Mouse (Mus musculus): Measurements from ENCODE around the gene Ndufc1. TPM values are rescaled to one million over a fixed set of nuclear protein-coding genes. Genes with fewer than 3 reads are reported as not detected.

The Ndufc1 gene
- total and polyA plus RNA-seq, 3 experiments: 159 to 213 (median 206) TPM

- Histone ChIP-seq H3K4me3 (replicated peaks in 1 of 3; ENCODE audit: low read depth in 2 of 3, low read length in 2 of 3, poor library complexity in 1 of 3) (no peak overlapping the region), H3K4me1 (ENCODE audit: control insufficient read depth in 1 of 2, insufficient read depth in 2 of 2) (peaks cover 2 to 13% of the 10 kb centered on the region in 2 experiments; a peak in 2 of 4 replicates), H3K9me3 (replicated peaks; ENCODE audit: low read length) (no peaks in the 10 kb centered on the region), H3K36me3 (replicated peaks in 1 of 2; ENCODE audit: control insufficient read depth in 1 of 2, insufficient read depth in 1 of 2, low read length in 1 of 2) (peaks cover 10 to 14% of the 10 kb centered on the region in 2 experiments), H3K27me3 (replicated peaks) (no peaks in the 10 kb centered on the region), H3K79me2 (replicated peaks; ENCODE audit: control insufficient read depth, extremely low read depth, insufficient read depth, poor library complexity, severe bottlenecking) (no peaks in the 10 kb centered on the region), H3K27ac (ENCODE audit: insufficient read depth, low read depth) (no peak overlapping the region), H3K9ac (ENCODE audit: insufficient read depth, low read depth) (no peak overlapping the region), H3K4me2 (ENCODE audit: insufficient read depth, low read depth, poor library complexity, severe bottlenecking) (no peak overlapping the region)
- in situ Hi-C loops (cut with MboI; ENCODE audit: low pct_ligation_motif_present, low pct_unique_long_range_greater_than_20kb, low sequenced_read_pairs): no loop called here
- dilution Hi-C loops (cut with MboI; ENCODE audit: extremely low pct_ligation_motif_present, extremely low pct_unique_long_range_greater_than_20kb, low sequenced_read_pairs): no loop called here
- TF ChIP-seq UBTF (IDR thresholded peaks at IDR 0.05; ENCODE audit: low read depth, low read length): no peak
- no peak for TF ChIP-seq ZKSCAN1 (IDR thresholded peaks at IDR 0.05; ENCODE audit: borderline replicate concordance, low read depth, low read length)
- TF ChIP-seq TBP (conservative IDR thresholded peaks at IDR 0.05; ENCODE audit: low read depth, low read length): no peak
- DNase-seq (ENCODE audit: extremely low read depth): no peak
These were observed 10.1 kb downstream of the Ndufc1 start for GRCm38 (mm10) chr3:51398667-51399066.

GRCm38 (mm10) chr3:51397700-51398299 is 11.0 kb downstream of the Ndufc1 start:
- in situ Hi-C loops (cut with MboI; ENCODE audit: low pct_ligation_motif_present, low pct_unique_long_range_greater_than_20kb, low sequenced_read_pairs): no loop called here
- peaks cover 1 to 13% of the 10 kb centered on the region in 2 experiments; a peak in 2 of 4 replicates for H3K4me1 ChIP-seq (ENCODE audit: control insufficient read depth in 1 of 2, insufficient read depth in 2 of 2)
- H3K36me3 ChIP-seq (replicated peaks in 1 of 2; ENCODE audit: control insufficient read depth in 1 of 2, insufficient read depth in 1 of 2, low read length in 1 of 2): peaks cover 3 to 6% of the 10 kb centered on the region in 2 experiments
- no peak for DNase-seq (ENCODE audit: extremely low read depth)
- H3K9me3 ChIP-seq (replicated peaks; ENCODE audit: low read length): no peaks in the 10 kb centered on the region
- no peak overlapping the region for H3K27ac ChIP-seq (ENCODE audit: insufficient read depth, low read depth)
- TF ChIP-seq MAZ (IDR thresholded peaks at IDR 0.05; ENCODE audit: low read depth, low read length) (no peak), ETS1 (conservative IDR thresholded peaks at IDR 0.05; ENCODE audit: low read depth, low read length) (no peak), JUND (conservative IDR thresholded peaks at IDR 0.05; ENCODE audit: low read depth, low read length) (no peak), HCFC1 (IDR thresholded peaks at IDR 0.05; ENCODE audit: low read depth, low read length) (no peak), NRF1 (IDR thresholded peaks at IDR 0.05; ENCODE audit: low read depth, low read length) (no peak), USF2 (conservative IDR thresholded peaks at IDR 0.05; ENCODE audit: low read depth, low read length) (no peak), KAT2A (IDR thresholded peaks at IDR 0.05; ENCODE audit: insufficient replicate concordance, low read length) (no peak), IRF4 (IDR thresholded peaks at IDR 0.05; ENCODE audit: low read depth, low read length) (no peak), BHLHE40 (IDR thresholded peaks at IDR 0.05; ENCODE audit: low read depth, low read length) (no peak), USF1 (IDR thresholded peaks at IDR 0.05; ENCODE audit: low read depth, low read length) (no peak), ZC3H11A (IDR thresholded peaks at IDR 0.05; ENCODE audit: low read depth, low read length) (no peak), CTCF (conservative IDR thresholded peaks at IDR 0.05 in 1 of 2, IDR thresholded peaks at IDR 0.05 in 1 of 2; ENCODE audit: low read depth in 2 of 2, low read length in 2 of 2) (no peak), ZMIZ1 (IDR thresholded peaks at IDR 0.05; ENCODE audit: low read depth, low read length) (no peak), JUN (IDR thresholded peaks at IDR 0.05; ENCODE audit: insufficient read depth, low read depth, low read length) (no peak), CHD2 (IDR thresholded peaks at IDR 0.05; ENCODE audit: low read length) (no peak), MXI1 (IDR thresholded peaks at IDR 0.05; ENCODE audit: low read depth, low read length) (no peak), RAD21 (IDR thresholded peaks at IDR 0.05; ENCODE audit: low read depth, low read length) (no peak), POLR2AphosphoS2 (IDR thresholded peaks at IDR 0.05; ENCODE audit: low read depth, low read length) (no peak)
- no peaks in the 10 kb centered on the region for H3K27me3 ChIP-seq (replicated peaks)
- H3K4me2 ChIP-seq (ENCODE audit: insufficient read depth, low read depth, poor library complexity, severe bottlenecking): no peak overlapping the region
- H3K4me3 ChIP-seq (replicated peaks in 1 of 3; ENCODE audit: low read depth in 2 of 3, low read length in 2 of 3, poor library complexity in 1 of 3): no peak overlapping the region
- H3K79me2 ChIP-seq (replicated peaks; ENCODE audit: control insufficient read depth, extremely low read depth, insufficient read depth, poor library complexity, severe bottlenecking): no peaks in the 10 kb centered on the region
- H3K9ac ChIP-seq (ENCODE audit: insufficient read depth, low read depth): no peak overlapping the region
- dilution Hi-C loops (cut with MboI; ENCODE audit: extremely low pct_ligation_motif_present, extremely low pct_unique_long_range_greater_than_20kb, low sequenced_read_pairs): no loop called here

Measured in CH12.LX (cell line).